Mouse (Mus musculus): Measurements from ENCODE around the gene Krt75. TPM values are rescaled to one million over a fixed set of nuclear protein-coding genes. Genes with fewer than 3 reads are reported as not detected.

Gene Krt75
- polyA plus RNA-seq, 1 experiment from 2014 or later: 0.09 TPM

Small RNA genes lying within 50 kb of the gene (microRNA-seq; reads per million reads assigned to microRNA genes)
- gene Gm44393 (not detected), gene Gm44460 (not detected)

Other genes starting within 250 kb of the Krt75 start
- 0.04 and 0.16 TPM in 2 replicates for gene Krt80, start 203.7 kb downstream of the Krt75 start, polyA plus RNA-seq (2016; fragmentation: Nextera tagmentation; extraction: Ambion mirVana)
- gene Krt7, start 162.9 kb downstream of the Krt75 start, polyA plus RNA-seq (2016; fragmentation: Nextera tagmentation; extraction: Ambion mirVana): 16.2 and 17.4 TPM in 2 replicates
- 0.12 TPM in 1 of 2 replicates, not detected in the other for gene Krt87, start 135.1 kb downstream of the Krt75 start, polyA plus RNA-seq (2016; fragmentation: Nextera tagmentation; extraction: Ambion mirVana)
- gene Krt88, start 126.2 kb downstream of the Krt75 start, polyA plus RNA-seq (2016; fragmentation: Nextera tagmentation; extraction: Ambion mirVana): not detected in 2 replicates
- gene Krt81, start 110.2 kb downstream of the Krt75 start, polyA plus RNA-seq (2016; fragmentation: Nextera tagmentation; extraction: Ambion mirVana): not detected in 2 replicates
- not detected in 2 replicates for gene Krt86, start 100.4 kb downstream of the Krt75 start, polyA plus RNA-seq (2016; fragmentation: Nextera tagmentation; extraction: Ambion mirVana)
- gene Krt83, start 82.4 kb downstream of the Krt75 start, polyA plus RNA-seq (2016; fragmentation: Nextera tagmentation; extraction: Ambion mirVana): not detected in 2 replicates
- gene Gm49425, start 56.6 kb downstream of the Krt75 start, polyA plus RNA-seq (2016; fragmentation: Nextera tagmentation; extraction: Ambion mirVana): not detected in 2 replicates
- gene Krt84, start 41.1 kb downstream of the Krt75 start, polyA plus RNA-seq (2016; fragmentation: Nextera tagmentation; extraction: Ambion mirVana): not detected in 2 replicates
- gene Krt82, start 23.2 kb downstream of the Krt75 start, polyA plus RNA-seq (2016; fragmentation: Nextera tagmentation; extraction: Ambion mirVana): not detected in 2 replicates
- 0.24 and 0.50 TPM in 2 replicates for gene Krt90, start 11.0 kb downstream of the Krt75 start, polyA plus RNA-seq (2016; fragmentation: Nextera tagmentation; extraction: Ambion mirVana)
- gene Gm5414, start 54.3 kb upstream of the Krt75 start, polyA plus RNA-seq (2016; fragmentation: Nextera tagmentation; extraction: Ambion mirVana): not detected in 2 replicates
- not detected in 2 replicates for gene Gm5478, start 73.5 kb upstream of the Krt75 start, polyA plus RNA-seq (2016; fragmentation: Nextera tagmentation; extraction: Ambion mirVana)
- gene Krt6b, start 106.4 kb upstream of the Krt75 start, polyA plus RNA-seq (2016; fragmentation: Nextera tagmentation; extraction: Ambion mirVana): not detected in 2 replicates
- 0.06 and 0.09 TPM in 2 replicates for gene Krt6a, start 120.4 kb upstream of the Krt75 start, polyA plus RNA-seq (2016; fragmentation: Nextera tagmentation; extraction: Ambion mirVana)
- gene Krt5, start 139.0 kb upstream of the Krt75 start, polyA plus RNA-seq (2016; fragmentation: Nextera tagmentation; extraction: Ambion mirVana): 1.1 and 5.4 TPM in 2 replicates
- not detected in 2 replicates for gene Krt71, start 169.2 kb upstream of the Krt75 start, polyA plus RNA-seq (2016; fragmentation: Nextera tagmentation; extraction: Ambion mirVana)
- gene Krt72, start 212.6 kb upstream of the Krt75 start, polyA plus RNA-seq (2016; fragmentation: Nextera tagmentation; extraction: Ambion mirVana): not detected in 2 replicates
- gene Krt73, start 228.4 kb upstream of the Krt75 start, polyA plus RNA-seq (2016; fragmentation: Nextera tagmentation; extraction: Ambion mirVana): not detected in 2 replicates
- gene Krt2, start 244.3 kb upstream of the Krt75 start, polyA plus RNA-seq (2016; fragmentation: Nextera tagmentation; extraction: Ambion mirVana): not detected in 2 replicates